Mouse (Mus musculus) retina, postnatal 7 days (tissue): ENCODE measurements at regions not wholly inside any gene's neighbourhood (a gene's known extent, or its start where the extent isn't known, plus 50 kb on each side); places are given as distances from the start of the nearest gene placed in this dataset.
A peak's percentile ranks its signal among the peaks of the same experiment; 100 is the strongest.

Experiments used
- DNase-seq: peaks from one replicate; pipeline ENCODE4 v3.0.0-alpha.2; 2012; ENCODE audit warnings: low read depth, low spot score

DNA sequence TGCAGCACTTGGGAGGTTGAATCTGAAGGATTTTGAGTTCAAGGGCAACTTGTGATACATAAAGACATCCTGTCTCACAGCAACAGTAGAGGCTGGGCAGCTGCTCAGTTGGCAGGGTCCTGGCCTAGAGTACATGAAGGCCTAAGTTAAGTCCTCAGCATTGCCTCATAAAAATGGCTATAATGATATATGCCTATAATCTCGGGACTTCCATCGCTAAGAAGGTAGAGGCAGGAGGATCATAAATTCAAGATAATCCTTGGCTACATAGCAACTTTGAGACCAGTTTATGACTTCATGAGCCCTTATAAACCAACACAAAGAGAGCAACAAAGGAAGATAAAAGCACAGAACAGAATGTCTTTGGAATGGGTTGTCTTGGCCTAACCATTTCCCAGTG lies 570.0 kb upstream of the Auts2 start:
- DNase-seq = no peak

- peak; percentile 33 for DNase-seq
These were observed 563.7 kb upstream of the Auts2 start for GRCm38 (mm10) chr5:133106691-133107354.

GRCm38 (mm10) chr5:133096340-133096739 lies 553.2 kb upstream of the Auts2 start:
- DNase-seq = no peak

GRCm38 (mm10) chr5:133084859-133085258 lies 541.7 kb upstream of the Auts2 start:
- no peak for DNase-seq

GRCm38 (mm10) chr5:133080751-133081150 lies 537.6 kb upstream of the Auts2 start:
- DNase-seq = no peak

- DNase-seq = no peak
These were observed 535.8 kb upstream of the Auts2 start for GRCm38 (mm10) chr5:133078916-133079315.

DNA sequence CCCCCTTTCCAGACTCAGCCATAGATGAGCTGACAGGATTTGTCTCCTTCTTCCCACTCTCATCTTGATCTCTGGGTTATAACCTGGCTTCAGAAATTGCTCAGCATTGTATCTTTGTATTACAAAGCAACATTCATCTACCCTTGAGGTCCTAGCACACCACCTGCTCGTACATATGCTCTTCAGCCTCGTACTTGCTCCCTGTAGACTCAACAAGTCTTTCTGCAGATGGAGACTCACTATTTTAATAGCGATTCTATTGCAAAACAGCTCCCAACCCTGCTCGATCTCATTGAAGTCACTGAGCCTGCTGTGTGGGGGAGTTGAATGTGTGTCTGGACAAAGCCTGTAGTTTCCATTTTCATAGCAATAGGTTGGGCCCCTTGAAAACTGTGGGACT lies 535.2 kb upstream of the Auts2 start:
- no peak for DNase-seq

- no peak for DNase-seq
These were observed 530.2 kb upstream of the Auts2 start for GRCm38 (mm10) chr5:133073317-133073716.

DNA sequence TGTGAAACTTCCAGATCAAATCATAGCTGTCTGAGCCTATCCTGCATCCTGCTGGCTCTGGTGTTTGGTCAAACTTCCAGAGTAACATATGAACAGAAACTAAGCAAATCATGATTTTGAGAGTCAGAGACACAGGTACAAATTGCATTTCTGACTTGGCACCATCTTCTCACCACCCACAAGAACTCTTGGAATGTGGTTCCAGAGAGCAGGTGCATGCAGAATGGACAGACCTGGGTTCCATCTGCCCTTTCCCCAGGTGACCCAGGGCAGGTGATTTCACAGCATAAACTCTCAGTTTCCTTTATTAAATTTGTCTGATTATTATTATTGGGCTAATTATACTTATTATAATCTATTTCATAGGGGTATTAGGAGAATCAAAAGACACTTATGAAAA lies 527.0 kb upstream of the Auts2 start:
- no peak for DNase-seq

GRCm38 (mm10) chr5:133062481-133062880 lies 519.3 kb upstream of the Auts2 start:
- no peak for DNase-seq

- DNase-seq = no peak
These were observed 504.3 kb upstream of the Auts2 start for GRCm38 (mm10) chr5:133047456-133047855.

GRCm38 (mm10) chr5:133045637-133046036 lies 502.5 kb upstream of the Auts2 start:
- DNase-seq = no peak

DNA sequence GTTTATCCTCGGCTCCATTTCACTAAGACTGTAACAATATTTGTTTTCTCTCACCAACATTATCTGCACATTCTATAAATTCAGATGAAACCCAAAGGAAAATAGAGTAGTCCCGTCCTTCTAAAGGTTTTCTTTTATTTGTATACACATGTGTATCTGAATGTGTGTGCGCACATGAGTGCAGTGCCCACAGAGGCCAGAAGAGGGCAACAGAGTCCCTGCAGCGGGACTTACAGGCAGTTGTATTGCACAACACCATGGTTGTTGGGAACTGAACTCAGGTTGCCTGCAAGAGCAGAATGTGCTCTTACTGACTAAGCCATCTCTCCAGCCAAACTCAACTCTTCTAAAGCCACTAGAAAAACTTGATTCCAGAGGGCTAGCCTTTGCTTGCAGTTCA lies 484.4 kb upstream of the Auts2 start:
- no peak for DNase-seq

- no peak for DNase-seq
These were observed 482.0 kb upstream of the Auts2 start for GRCm38 (mm10) chr5:133025121-133025520.

DNA sequence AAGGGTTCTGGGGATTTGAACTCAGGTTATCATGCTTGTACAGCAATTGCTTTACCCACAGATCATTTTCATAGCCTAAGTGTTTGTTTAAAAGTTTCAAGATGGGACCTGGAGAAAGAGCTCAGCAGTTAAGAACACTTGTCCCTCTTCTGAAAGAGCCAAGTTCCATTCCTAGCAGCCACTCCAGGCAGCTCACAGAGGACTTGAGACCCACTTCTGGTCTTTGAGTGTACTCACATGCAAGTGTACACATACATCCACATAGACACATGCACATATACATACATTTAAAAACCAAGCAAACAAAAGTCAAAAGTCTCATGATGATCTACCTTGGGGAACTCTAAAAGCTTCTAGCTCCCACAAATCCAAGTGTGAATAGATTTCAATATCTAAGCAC lies 477.7 kb upstream of the Auts2 start:
- no peak for DNase-seq

- no peak for DNase-seq
These were observed 477.0 kb upstream of the Auts2 start for GRCm38 (mm10) chr5:133020116-133020515.

GRCm38 (mm10) chr5:133010624-133011575 lies 467.8 kb upstream of the Auts2 start:
- no peak for DNase-seq

DNA sequence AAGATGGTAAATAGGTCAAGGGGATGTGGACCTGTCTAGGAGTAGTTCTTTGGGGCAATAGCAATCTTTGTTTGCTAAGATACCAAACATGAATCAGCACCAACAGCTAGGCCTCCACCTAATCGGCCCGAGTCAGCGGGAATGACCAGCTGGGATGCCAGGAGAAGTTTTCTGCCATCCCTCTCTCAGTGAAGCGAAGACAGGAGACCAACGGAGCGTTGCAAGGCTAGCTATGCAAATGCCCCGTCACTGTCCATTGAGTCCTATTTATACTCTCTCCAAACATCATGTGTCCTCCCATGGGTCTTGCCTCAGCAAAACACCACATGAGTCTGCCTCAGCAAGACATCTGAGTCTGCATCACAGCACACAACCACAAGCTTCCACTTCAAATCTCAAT lies 439.7 kb upstream of the Auts2 start:
- DNase-seq = no peak

DNA sequence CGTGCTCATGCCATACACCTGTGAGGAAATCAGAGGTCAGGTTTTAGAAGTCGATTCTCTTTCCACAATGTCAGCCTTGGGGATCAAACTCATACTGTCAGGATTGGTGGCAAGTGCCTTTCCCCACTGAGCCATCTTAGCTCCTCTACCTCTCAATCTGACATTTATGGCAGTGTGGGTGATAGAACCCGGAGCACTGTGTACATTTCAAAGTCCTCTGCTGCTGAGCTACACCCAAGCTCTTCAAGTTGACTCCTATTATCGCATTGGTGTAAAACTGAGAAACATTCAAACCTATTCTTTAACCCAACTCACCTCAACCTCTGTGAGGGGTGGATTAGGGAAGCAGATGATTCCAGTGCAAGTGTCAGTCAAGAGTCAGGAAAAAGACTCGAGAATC lies 435.9 kb upstream of the Auts2 start:
- no peak for DNase-seq

- DNase-seq = no peak
These were observed 432.3 kb upstream of the Auts2 start for GRCm38 (mm10) chr5:132975303-132975932.

GRCm38 (mm10) chr5:132974876-132975275 lies 431.7 kb upstream of the Auts2 start:
- no peak for DNase-seq

- DNase-seq = no peak
These were observed 427.9 kb upstream of the Auts2 start for GRCm38 (mm10) chr5:132971046-132971445.
